Mouse (Mus musculus) limb, embryonic 10.5 days (tissue): ENCODE results near the gene Napsa. TPM values are rescaled to one million over a fixed set of nuclear protein-coding genes. Genes with fewer than 3 reads are reported as not detected.
A peak's percentile ranks its signal among the peaks of the same experiment; 100 is the strongest.

Experiments used
- DNase-seq: peaks from one replicate; pipeline ENCODE4 v3.0.0-alpha.2; 2017; ENCODE audit warnings: low spot score
- H3K27ac ChIP-seq: fragments of 300-500 bp; sonication (generic); 2 replicates; pipeline ENCODE4 v1.5.1; 2016; ENCODE audit warnings: mild to moderate bottlenecking
- H3K27me3 ChIP-seq: fragments of 300-500 bp; sonication (generic); 2 replicates; pipeline ENCODE4 v1.6.1; 2016; ENCODE audit warnings: low read depth, mild to moderate bottlenecking; ENCODE audit not compliant: poor library complexity, severe bottlenecking
- H3K36me3 ChIP-seq: fragments of 300-500 bp; sonication (generic); 2 replicates; pipeline ENCODE4 v1.6.1; 2016; ENCODE audit warnings: mild to moderate bottlenecking, moderate library complexity
- H3K4me1 ChIP-seq: fragments of 300-500 bp; sonication (generic); 2 replicates; pipeline ENCODE4 v1.6.1; 2016
- H3K4me3 ChIP-seq: fragments of 300-500 bp; sonication (generic); 2 replicates; pipeline ENCODE4 v1.5.1; 2016; ENCODE audit warnings: mild to moderate bottlenecking, moderate library complexity
- H3K9me3 ChIP-seq: fragments of 300-500 bp; sonication (generic); replicated peaks from 2 replicates; pipeline ENCODE4 v1.6.1; 2016; ENCODE audit warnings: mild to moderate bottlenecking
- WGBS: fragments of 180-500 bp; shearing (Covaris S2); methylation state at CpG from one replicate; pipeline ENCODE4 v1.1.7; 2016; 5-methylcytosine and 5-hydroxymethylcytosine counted together
- polyA plus RNA-seq: library from polyadenylated mRNA; unstranded; fragments of >200 nt; fragmentation: Nextera tagmentation; extraction: Ambion mirVana; gene quantifications from 2 replicates; pipeline ENCODE4 v1.2.1, GENCODE M21; 2016

Gene Napsa
- 0.14 and 0.20 TPM in 2 replicates for polyA plus RNA-seq

- WGBS: 54% methylated on average over 7 of the region's 7 CpGs
- no peaks in the 10 kb centered on the region for H3K4me1 ChIP-seq
- no peak within 1 kb of the TSS for H3K27ac ChIP-seq
- H3K9me3 ChIP-seq: no peaks in the 10 kb centered on the region
- DNase-seq: no peak
- no peak within 1 kb of the TSS for H3K4me3 ChIP-seq
- H3K36me3 ChIP-seq: no peaks in the 10 kb centered on the region
- H3K27me3 ChIP-seq: no peaks in the 10 kb centered on the region; the same call in 1 of the 2 replicates
Measured at GRCm38 (mm10) chr7:44572213-44572701, at the start of gene Napsa. Gene Napsa (plus strand): TSS chr7:44572380.

GRCm38 (mm10) chr7:44523056-44523455, 49.1 kb upstream of the Napsa start:
- Histone ChIP-seq H3K36me3 (no peaks in the 10 kb centered on the region), H3K27me3 (peaks cover 84% of the 10 kb centered on the region), H3K9me3 (no peaks in the 10 kb centered on the region), H3K4me1 (peaks cover 21% of the 10 kb centered on the region), H3K27ac (no peak overlapping the region), H3K4me3 (no peak overlapping the region)
- DNase-seq: no peak
- WGBS: 76% methylated on average over 2 of the region's 2 CpGs

GRCm38 (mm10) chr7:44524502-44524901, 47.7 kb upstream of the Napsa start, which contains the start of gene Mybpc2:
Gene Mybpc2 (minus strand): TSS chr7:44524656.
- Histone ChIP-seq H3K9me3 (no peaks in the 10 kb centered on the region), H3K27ac (no peak within 1 kb of the TSS), H3K36me3 (no peaks in the 10 kb centered on the region), H3K4me1 (peaks cover 22% of the 10 kb centered on the region), H3K4me3 (peak within 1 kb of the TSS; percentile 14; the same call in 1 of the 2 replicates), H3K27me3 (peaks cover 95% of the 10 kb centered on the region)
- DNase-seq: no peak
- 25% methylated on average over 12 of the region's 12 CpGs for WGBS

- Histone ChIP-seq H3K27ac (no peak overlapping the region), H3K27me3 (peaks cover 98% of the 10 kb centered on the region), H3K4me1 (peaks cover 22% of the 10 kb centered on the region), H3K9me3 (no peaks in the 10 kb centered on the region), H3K36me3 (no peaks in the 10 kb centered on the region), H3K4me3 (peak overlapping the region; percentile 14; the same call in 1 of the 2 replicates)
- DNase-seq: no peak
- 20% methylated on average over 22 of the region's 22 CpGs for WGBS
Measured at GRCm38 (mm10) chr7:44525126-44525832, 46.9 kb upstream of the Napsa start.

- no peaks in the 10 kb centered on the region for H3K36me3 ChIP-seq
- DNase-seq: no peak
- peaks cover 87% of the 10 kb centered on the region for H3K27me3 ChIP-seq
- peaks cover 23% of the 10 kb centered on the region for H3K4me1 ChIP-seq
- H3K27ac ChIP-seq: no peak overlapping the region
- no peak overlapping the region for H3K4me3 ChIP-seq
- 89% methylated on average over 14 of the region's 14 CpGs for WGBS
- H3K9me3 ChIP-seq: no peaks in the 10 kb centered on the region
Measured at GRCm38 (mm10) chr7:44526414-44527154, 45.6 kb upstream of the Napsa start.

GRCm38 (mm10) chr7:44527483-44528398, 44.4 kb upstream of the Napsa start:
- Histone ChIP-seq H3K36me3 (peaks cover 9% of the 10 kb centered on the region), H3K9me3 (no peaks in the 10 kb centered on the region), H3K4me1 (peaks cover 22% of the 10 kb centered on the region), H3K27me3 (peaks cover 75% of the 10 kb centered on the region), H3K4me3 (peak overlapping the region; percentile 45), H3K27ac (0 out of 2 replicates have a peak overlapping the region, but pooled peaks have one; percentile 42)
- 8% methylated on average over 40 of the region's 40 CpGs for WGBS
- DNase-seq: peak; percentile 81

- Histone ChIP-seq H3K4me1 (peaks cover 22% of the 10 kb centered on the region), H3K27ac (no peak overlapping the region), H3K9me3 (no peaks in the 10 kb centered on the region), H3K4me3 (no peak overlapping the region), H3K36me3 (peaks cover 27% of the 10 kb centered on the region), H3K27me3 (peaks cover 57% of the 10 kb centered on the region)
- no peak for DNase-seq
- 66% methylated on average over 5 of the region's 5 CpGs for whole genome bisulfite sequencing
Measured at GRCm38 (mm10) chr7:44529518-44529917, 42.7 kb upstream of the Napsa start.

GRCm38 (mm10) chr7:44530507-44530906, 41.7 kb upstream of the Napsa start:
- no peak for DNase-seq
- Histone ChIP-seq H3K36me3 (peaks cover 37% of the 10 kb centered on the region), H3K4me3 (no peak overlapping the region), H3K27me3 (peaks cover 48% of the 10 kb centered on the region), H3K4me1 (peaks cover 18% of the 10 kb centered on the region), H3K27ac (no peak overlapping the region), H3K9me3 (no peaks in the 10 kb centered on the region)
- 85% methylated on average over 3 of the region's 3 CpGs for WGBS

GRCm38 (mm10) chr7:44531207-44531606, 41.0 kb upstream of the Napsa start:
- H3K4me1 ChIP-seq: peaks cover 14% of the 10 kb centered on the region
- peaks cover 41% of the 10 kb centered on the region for H3K27me3 ChIP-seq
- no peak overlapping the region for H3K27ac ChIP-seq
- peaks cover 44% of the 10 kb centered on the region for H3K36me3 ChIP-seq
- DNase-seq: no peak
- 53% methylated on average over 5 of the region's 5 CpGs for WGBS
- H3K9me3 ChIP-seq: no peaks in the 10 kb centered on the region
- no peak overlapping the region for H3K4me3 ChIP-seq

GRCm38 (mm10) chr7:44531946-44532732, 40.0 kb upstream of the Napsa start, which contains the start of gene Spib:
Gene Spib (minus strand): TSS chr7:44532071.
- DNase-seq: no peak
- Histone ChIP-seq H3K4me1 (peaks cover 14% of the 10 kb centered on the region), H3K4me3 (no peak within 1 kb of the TSS), H3K9me3 (no peaks in the 10 kb centered on the region), H3K27ac (no peak within 1 kb of the TSS), H3K27me3 (peaks cover 31% of the 10 kb centered on the region), H3K36me3 (peaks cover 53% of the 10 kb centered on the region)
- 82% methylated on average over 4 of the region's 4 CpGs for WGBS

GRCm38 (mm10) chr7:44532918-44533745, 39.0 kb upstream of the Napsa start:
- Histone ChIP-seq H3K36me3 (peaks cover 63% of the 10 kb centered on the region), H3K27me3 (peaks cover 21% of the 10 kb centered on the region)
- whole genome bisulfite sequencing: 88% methylated on average over 29 of the region's 29 CpGs

More at GRCm38 (mm10) chr7:44532918-44533745, 39.0 kb upstream of the Napsa start:
- Histone ChIP-seq H3K9me3 (no peaks in the 10 kb centered on the region), H3K4me1 (peaks cover 6% of the 10 kb centered on the region), H3K27ac (no peak overlapping the region), H3K4me3 (no peak overlapping the region)
- DNase-seq: no peak
